Mouse (Mus musculus) left cerebral cortex, adult 9 months (tissue): ENCODE measurements at regions not wholly inside any gene's neighbourhood (a gene's known extent, or its start where the extent isn't known, plus 50 kb on each side); places are given as distances from the start of the nearest gene placed in this dataset.

ENCODE experiments used
- DNase-seq, 2 experiments: peaks; one replicate each; pipeline ENCODE4 v3.0.0; 2022; ENCODE audit warnings: low spot score in 2 of 2

DNA sequence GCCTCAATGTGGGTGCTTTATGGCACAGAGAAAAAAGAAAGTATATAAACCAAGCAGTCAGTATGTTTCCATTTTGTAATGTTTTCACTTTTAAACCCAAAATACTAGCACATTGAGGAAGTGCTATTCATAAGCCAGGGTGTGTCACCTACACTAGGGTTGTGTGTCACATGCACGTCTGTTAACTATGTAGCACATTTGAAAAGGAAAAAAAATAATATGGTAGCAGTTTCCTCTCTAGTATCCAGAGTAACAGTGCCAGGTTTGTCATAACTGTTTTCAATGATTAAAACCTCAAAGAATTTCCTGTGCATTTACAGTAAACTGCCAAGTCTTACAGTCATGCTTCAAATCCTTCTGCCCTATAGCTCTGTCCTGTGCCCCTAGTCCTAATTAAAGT lies 424.8 kb downstream of the Tmem161b start:
- no peak for DNase-seq

DNA sequence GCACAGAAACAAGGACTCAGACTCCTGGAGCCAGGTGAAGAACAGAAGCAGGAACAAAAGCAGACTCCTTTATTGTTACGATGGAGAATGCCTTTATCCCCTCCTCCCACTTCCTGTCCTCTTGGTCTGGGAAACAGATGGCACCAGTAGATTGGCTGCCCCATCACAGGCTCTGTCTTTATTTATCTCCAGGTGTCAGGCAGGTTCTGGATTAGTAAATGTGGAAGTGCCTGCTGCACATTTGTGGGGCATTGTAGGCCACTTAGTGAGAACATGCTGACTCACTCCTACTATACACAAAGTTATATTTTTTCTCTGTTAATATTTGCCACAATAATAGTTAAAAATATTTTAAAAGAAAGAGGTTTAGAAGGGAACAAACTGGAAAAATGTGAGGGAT lies 426.0 kb downstream of the Tmem161b start:
- DNase-seq: no peak

DNA sequence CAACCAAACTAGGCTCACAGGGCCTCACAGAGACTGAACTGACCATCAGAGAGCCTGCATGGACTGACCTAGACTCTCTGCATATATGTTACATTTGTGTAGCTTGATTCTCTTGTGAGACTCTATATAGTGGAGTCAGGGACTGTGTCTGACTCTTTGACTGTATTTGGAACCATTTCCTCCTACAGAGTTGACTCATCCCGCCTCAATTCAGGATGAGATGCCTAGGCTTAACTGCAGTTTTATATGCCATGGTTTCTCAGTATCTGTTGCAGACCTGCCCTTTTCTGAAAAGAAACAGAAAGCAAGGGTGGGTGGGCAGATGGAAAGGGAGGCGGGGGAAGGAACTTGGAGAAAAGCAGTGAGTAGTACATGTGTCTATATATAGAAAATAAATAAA lies 441.9 kb downstream of the Tmem161b start:
- DNase-seq: no peak

DNA sequence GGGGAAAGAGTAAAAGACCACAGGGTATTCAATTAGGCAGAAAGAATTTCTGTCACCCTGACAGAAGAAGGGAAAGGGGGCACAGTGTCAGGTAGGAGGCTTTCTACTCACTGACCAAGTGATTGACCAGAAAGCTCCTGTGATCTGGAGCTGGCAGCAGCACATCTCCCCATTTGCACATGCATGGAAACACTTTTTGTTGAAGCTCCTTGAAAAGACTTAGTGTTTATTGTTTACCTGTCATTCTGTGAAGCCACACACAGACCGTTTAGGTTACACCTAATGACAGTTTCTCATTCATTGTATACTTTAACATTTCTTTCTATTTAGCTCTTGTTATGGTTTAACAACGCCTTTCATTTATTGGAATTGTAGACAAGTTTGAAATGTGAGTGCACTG lies 458.9 kb downstream of the Tmem161b start:
- DNase-seq: no peak

DNA sequence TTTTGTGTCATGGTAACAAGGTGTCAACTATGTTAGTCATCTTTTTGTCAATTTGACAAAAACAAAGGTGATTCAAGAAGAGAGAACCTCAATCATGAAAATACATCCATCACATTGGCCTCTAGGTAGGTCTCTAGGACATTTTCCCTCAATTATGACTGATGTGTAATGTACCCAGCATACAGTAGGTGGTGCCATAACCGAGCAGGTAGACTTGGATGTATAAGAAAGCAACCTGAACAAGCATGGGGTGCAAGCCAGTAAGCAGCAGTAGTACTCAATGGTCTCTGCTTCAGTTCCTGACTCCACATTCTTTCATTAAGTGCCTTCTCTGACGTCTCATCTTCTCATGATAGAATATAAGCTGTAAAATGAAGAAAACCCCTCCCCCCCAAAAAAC lies 463.8 kb downstream of the Tmem161b start:
- DNase-seq: peak in 1 of 2 experiments; percentile 28

DNA sequence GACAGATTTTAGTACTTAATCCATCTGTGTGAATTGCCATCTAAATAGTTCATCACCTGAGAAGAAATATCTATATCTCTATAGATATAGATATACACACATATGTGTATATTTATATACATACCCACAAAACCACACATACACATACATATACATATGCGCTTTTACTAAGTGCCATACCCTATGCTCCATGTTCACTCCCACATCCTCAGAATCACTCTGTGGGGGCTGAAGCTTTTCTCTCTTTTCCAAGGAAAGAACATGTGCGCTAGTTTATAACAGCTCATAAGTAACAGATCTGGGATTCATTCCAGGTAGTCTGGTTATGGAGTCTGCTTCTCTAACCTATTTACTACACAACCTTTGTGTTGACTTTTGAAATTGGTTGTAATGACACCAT lies 471.4 kb downstream of the Tmem161b start:
- DNase-seq: no peak

DNA sequence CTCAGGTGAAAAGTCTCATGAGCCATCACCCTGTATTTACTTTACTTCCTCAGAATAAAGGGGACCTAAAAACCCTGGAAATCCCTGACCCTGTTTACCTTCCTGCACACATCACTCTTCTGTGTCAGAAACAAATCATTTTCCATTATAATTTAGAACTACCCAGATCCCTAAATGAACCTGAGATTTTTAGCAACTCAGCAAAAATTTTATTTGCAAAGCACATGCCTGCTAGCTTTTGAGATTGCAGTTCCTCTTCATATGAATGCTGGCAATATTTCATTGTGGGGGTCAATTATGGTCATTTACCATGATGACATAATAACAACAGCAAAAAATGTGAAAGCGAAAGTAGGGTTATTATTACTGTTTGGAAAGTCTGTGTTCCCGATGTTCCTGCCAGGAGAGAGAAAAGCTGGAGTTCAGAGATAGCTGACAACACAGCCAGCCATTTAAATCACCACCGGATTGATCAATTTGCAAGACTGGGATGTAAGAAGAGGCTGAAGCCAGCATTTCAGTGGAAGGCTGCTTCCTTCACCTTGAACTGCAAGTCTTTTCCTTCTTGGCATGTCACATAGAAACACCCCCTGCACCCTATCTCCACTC lies 476.5 kb downstream of the Tmem161b start:
- DNase-seq: no peak

DNA sequence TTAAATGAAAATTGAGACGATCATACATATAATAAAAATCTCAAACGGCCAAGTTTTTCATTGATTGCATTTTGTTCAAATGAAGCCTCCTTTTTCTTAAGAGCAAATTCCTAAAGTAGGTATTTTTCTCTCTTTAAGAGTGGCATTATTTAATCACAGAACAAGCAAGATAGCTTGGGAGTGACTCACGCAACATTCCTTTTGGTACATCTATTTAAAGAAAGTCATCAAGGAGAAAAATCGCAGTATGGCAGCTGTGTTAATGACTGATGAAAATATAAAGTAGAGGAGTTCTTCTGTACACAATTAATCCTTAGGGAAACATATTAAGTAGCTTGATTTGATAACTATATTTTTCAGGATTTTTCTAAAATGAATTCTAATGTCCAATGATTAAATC lies 448.0 kb upstream of the Ccnh start:
- DNase-seq: no peak

DNA sequence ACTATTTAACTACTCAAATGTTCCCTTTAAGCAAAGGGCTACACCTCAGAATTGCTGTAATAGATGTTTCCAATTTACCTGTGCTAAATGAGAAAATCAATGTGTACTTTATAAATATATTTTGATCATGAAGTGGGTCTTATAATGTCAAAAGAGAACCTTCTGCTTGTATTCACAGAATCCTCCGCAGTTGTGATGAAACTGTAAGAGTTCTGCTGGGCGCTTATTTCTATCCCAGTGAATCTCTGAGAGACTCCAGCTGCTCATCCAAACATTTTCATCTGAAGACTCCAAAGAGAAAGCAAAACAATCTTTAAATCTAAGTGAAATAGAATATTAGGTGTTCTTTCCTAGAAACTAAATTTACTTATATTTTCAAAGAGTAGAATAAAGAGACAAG lies 440.9 kb upstream of the Ccnh start:
- no peak for DNase-seq

DNA sequence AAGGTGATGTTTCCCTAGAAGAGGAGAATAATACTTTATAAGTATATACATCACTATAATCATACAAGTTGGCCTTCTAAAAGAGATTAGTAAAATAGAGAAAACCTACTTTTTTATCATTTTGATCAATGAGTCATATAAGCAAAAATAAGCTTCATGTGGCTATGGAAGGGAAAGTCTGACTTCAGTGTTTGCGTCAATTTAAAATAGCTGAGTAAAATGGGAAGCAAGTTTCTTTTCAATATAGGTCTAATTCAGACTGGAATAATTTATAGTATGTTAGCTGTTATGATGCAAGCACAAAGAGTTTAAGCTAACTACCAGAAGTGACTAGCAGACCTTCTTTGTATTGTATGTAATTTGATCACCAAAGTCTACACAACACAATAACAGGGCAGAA lies 440.0 kb upstream of the Ccnh start:
- DNase-seq: no peak

DNA sequence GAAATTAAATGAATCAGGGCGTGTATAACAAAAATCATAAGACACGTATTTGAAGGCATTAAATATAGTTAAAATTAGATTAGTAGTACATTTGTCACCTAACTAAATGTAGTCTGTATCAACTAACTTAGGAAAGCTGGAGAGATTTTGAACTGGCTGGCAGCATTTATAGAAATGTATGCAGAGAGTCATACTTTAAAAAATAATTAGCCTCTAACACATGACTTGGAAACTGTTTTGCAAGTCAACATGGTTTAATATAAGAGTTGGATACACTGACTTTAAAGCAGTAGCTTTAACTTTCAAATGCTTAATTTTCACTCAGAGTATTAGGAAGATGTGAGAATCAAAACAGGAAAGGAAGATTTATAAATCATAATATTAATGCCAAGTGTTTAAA lies 439.1 kb upstream of the Ccnh start:
- no peak for DNase-seq

DNA sequence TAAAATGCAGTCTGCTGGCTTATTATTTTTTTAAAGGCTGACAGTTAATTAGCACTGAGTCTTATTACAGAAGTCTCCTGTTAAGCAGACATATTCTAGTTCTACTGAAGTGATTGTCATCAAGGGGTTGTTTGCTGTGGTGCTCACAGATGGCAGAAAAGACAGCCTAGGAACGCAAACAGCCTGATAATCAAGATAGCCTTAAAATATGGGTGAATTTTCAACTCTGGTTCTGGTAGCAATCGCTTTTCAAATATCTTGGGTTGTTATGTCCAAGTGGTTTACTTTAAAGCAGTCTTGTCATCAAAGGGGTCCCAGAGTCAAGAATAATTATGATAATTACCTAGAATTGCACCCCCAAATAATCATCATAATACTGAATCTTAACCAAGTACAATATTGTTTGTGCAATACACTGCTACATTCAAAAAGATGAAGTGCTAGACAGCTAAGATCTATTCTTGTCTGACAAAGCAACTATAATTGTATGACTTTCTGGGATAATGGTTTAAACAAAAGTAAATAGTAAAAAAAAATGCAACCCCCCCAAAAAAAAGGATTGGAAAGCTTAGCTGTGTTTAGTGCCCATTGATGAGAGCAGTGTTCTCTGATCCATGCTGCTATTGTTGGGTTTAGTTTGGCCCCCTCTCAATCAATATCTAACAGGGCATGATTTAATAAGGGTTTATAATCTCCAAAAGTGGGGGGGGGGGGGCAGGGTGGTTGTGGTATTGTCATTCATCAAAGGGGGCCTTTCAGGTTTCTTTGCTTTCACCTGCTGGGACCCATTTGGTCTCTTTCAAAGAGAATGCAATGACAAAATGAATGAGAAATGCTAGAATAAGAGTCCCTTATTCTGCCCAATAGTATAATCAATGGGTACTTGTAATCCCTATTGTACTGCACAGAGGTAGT lies 437.4 kb upstream of the Ccnh start:
- DNase-seq: no peak

DNA sequence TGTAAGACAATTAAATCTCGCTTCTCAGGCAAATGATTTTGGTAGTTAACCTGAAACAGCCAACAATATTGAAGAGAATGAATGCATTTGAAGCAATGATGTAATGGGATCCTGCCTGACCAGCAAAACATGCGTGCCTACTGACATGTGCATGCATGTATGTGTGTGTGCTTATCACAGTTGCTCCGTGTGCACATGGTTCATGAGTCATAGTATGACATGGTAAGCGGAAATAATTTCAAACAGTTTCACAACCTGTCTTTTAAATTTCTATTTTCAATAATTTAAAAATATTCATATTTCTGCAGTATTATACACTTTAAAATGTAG lies 436.8 kb upstream of the Ccnh start:
- DNase-seq: no peak

DNA sequence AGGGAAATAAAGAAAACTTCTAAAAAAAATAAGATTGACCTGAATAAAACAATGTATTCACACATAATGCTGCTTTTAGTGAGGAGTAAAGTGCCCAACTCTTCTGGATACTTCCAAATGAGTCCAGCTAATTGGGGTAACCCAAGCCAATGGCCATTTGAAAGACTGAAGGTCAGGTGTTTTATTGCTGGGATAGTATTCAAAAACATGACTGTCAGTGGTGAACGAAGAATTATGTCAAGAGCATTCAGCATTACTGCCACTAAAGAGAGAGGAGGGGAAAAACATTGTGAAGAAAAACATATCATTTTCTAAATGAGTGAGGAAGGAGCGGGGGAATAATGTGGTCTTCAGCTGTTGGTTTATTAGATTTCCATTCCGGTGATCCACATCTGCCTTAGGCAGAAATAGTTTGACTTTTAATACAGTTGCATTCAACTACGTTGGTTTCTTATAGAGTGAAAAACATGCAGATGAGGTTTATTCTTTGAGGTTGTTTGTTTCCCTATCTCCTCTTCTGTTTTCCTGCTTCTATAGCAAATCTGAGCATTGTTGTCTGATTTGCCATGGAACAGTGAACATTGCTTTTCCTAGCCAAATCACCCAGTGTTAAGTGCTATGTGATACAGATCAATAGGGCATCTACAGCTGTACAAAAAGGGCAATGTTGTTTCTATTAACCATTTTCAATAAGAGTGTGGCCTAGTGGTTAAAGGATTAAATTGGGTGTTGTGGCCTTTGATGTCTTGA lies 435.3 kb upstream of the Ccnh start:
- no peak for DNase-seq

DNA sequence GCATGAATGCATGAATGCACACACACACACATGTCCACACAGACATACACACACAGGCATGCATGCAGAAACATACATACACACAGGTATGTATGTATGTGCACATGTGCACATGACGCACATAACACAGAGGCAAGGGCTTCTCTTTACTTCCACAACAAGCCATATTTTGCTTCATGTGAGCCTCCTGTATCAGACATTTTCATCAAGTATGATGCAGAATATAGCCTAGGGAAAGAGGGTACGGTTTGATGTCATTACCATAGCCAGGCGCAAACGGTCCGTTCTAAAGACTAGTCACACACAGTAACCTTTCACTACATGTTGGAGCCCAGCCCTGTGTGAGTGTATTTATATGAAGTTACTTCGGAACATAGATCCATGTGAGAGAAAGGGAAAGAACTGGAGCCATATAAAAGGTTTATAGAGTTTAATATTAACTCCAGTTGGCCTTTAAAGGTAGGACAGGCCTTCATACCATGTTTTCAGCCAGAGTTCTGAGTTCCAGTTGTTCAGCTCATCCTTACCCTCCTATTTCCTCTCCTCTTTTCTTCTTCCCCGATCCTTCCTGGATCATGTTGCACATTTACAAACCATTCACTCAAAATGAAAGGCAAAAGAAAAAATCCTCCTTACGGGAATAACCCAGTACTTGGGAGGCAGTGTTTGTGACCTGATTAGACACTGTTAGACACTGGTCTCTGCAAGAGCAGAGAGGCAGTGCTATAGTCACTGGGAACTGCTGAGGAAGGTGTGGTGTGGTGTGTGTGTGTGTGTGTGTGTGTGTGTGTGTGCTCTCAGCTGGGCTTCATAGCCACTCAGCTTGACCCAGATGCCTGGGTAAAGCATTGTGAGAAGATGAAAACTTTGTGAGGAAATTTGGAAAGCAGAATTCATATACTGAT lies 434.1 kb upstream of the Ccnh start:
- peak in 1 of 2 experiments; percentile 28 for DNase-seq

DNA sequence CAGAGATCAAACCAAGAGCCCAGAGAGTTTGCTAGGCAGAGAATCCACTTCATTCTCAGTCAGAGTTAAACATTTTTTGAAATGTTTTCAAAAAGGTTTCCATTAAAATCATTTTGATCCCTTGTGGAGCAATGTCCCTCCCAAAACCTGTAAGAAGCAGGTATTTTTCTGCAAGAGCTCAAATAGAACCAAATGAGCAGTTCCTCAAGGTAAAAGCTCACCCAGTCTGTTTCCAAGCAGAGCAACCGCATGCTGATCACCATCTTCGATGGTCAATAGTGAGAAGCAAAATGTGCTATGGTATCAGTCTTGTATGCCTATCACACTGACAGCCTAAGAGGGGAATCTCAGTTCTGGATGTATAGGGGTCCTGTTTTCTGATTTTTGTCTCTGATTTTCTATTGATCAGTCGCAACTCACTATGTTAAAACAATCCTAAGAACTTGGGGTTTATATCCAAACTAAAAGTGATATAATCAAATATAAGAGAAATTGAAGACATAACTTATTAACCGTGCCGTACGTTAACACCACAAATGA lies 432.3 kb upstream of the Ccnh start:
- no peak for DNase-seq

DNA sequence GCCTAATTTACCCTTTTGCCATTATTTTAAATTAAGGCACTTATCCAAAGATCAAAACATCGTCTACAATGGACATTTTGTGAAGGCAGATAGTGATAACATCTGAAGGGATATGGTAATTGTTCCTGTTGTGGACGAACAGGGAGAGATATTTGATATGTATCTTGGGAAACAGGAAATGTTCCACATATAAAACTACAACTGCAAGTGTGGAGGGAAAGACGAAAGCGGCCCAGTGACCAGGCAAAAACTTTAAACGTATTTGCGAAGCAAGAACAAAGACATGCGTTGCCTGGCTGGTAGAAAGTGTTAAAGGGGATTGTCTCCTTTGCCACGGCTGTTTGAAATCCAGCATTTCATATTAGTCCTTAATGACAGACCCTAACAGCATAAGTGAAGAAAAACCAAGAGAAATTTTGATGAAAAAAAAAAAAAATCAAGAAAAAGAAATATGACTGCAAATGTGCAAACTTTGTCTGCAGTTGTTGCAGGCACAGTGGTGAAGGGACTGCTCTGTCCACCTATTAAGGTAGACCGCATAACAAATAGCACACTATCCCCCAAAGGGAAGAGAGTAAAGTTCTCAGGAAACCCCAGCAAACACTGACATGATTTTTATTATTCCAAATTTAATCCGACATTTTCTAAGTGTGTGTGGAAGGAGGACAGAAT lies 431.2 kb upstream of the Ccnh start:
- DNase-seq: no peak

DNA sequence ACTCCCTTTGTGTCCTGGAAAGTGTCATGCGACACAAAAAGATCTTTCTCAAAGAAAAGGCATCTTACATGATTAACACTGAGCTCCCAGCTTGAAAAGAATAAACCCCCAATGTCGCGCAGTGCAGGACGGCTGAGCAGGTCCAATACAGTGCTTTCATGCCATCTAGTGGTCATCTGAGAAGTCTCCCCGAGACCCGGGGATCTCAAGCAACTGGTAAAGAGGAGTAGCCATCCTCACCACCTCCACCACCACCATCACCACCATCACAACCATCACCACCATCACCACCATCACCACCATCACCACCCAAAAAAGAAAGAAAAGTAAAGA lies 430.7 kb upstream of the Ccnh start:
- DNase-seq: peak; percentile 79 to 96

DNA sequence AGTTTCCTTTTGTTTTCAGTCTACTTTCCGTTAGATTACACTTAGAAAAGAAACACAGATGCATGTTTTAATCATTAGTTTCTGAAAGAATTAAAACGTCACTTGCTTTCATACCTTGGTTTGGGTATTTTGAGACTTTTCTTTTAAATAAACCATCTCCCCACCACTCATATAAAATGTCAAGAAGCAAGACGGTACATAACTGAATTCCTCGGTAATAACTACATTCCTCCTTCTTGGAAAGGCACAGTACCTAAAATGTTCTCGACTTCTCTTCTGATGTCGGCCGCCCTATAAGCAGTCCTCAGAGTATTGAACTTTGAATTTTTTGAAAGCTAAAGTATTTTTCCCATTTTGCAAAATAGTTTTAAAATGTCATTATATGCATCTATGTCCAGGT lies 430.1 kb upstream of the Ccnh start:
- no peak for DNase-seq

DNA sequence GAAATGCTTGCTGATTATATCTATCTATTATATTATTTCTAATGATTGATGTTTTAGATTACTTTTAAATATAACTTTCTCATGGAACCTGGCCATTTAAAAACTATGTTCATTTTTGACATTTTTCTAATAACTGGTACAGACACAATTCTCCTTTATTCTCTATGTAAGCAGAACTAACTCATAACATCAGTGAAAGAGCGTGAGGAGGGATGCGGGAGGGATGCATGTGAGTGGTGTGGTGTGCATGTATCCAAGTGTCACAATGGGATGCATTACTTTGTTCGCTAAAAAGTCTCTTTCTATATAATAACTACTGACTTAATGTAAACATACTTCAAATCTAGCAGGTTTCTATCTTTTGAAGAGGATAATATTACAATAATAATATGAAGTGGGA lies 428.7 kb upstream of the Ccnh start:
- no peak for DNase-seq

DNA sequence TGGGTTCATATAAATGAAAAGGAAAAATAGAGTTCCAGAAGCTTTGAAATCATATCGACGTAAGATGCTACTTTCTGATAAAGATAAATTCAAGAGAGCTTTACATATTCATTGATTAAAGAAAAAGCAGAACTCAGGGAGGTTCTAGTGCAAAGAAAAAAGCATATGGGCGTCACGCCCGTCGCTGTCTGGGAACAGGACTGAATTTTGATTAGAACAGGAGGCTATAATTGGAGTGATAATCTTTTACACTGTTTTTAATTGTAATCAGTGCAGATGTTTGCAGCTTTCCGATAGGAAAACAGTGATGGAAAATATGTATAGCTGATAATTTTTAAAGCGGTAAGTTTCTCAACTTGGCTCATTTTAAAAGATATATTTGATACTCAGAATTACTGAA lies 428.2 kb upstream of the Ccnh start:
- DNase-seq: peak in 1 of 2 experiments; percentile 48
